Mouse (Mus musculus): ENCODE results near the gene Ctbp1.

DNA sequence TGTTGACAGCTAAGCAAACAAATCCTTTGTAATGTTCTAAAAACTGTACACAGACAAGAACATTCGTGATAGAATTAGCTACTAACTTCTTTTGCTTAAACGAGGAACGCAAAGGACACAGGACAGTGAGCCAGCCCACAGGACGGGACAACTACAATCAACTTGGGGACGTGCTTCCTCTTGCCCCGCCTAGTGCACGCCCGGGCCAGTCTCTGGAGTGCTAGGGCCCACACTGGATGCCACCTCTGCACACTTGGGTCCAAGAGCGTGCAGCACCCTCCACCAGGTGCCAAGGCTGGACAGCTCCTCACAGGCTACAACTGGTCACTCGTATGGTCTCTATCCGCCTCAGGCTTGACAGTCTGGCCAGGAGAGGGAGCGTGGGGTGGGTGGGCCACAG is 26.6 kb downstream of the Ctbp1 start:
- no peak for TF ChIP-seq CTCF (IDR thresholded peaks at IDR 0.05; ENCODE audit: low read depth)
- no peak for TF ChIP-seq EP300 (IDR thresholded peaks at IDR 0.05; ENCODE audit: low read depth)

All from liver, embryonic 14.5 days (tissue).